Comparison of ENCODE assay signal across 11 mouse cellular contexts in the genomic region with DNA sequence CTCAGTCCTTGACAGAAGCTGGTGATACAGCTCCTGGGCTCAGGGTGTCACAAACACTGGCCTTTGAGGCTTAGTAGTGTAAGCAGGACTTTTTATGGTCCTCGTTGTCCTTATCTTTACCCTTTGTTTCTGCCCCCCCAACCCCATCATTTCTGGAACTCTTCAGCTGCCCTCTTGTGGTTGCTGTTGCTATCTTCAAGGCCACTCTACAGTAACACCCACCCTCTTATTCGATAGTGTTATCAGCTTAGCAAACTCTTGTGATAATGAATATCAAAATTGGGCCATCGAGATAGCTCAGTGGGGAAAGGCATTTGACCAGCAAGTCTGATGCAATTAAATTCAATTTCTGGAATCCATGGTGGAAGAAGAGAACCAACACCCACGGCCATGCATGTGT. TPM values are rescaled to one million over a fixed set of nuclear protein-coding genes. Genes with fewer than 3 reads are reported as not detected.
DNase-seq lines count a peak whose midpoint lies in the region; ATAC-seq and TF ChIP-seq lines count a peak whose summit lies in the region.
"Had no signal": no experiment of that assay in that cellular context is flagged by ENCODE, and none has a peak within 500 bp of the region (broad histone marks: within the 10 kb centered on the region; RNA-seq: fewer than 3 reads in every experiment).

No protein-coding gene starts in this region.

- H3K9ac ChIP-seq in heart, postnatal 0 days (replicated peaks; ENCODE audit: low read depth, low read length) = no peak overlapping the region
- no peak overlapping the region for H3K9ac ChIP-seq in heart, embryonic 12.5 days
- H3K9ac ChIP-seq in liver, embryonic 13.5 days = no peak overlapping the region
- H3K9ac ChIP-seq: midbrain, embryonic 12.5 days; stomach, embryonic 15.5 days had no signal

- TF ChIP-seq CTCF in heart, postnatal 0 days (IDR thresholded peaks at IDR 0.05; ENCODE audit: low read depth) = peak; percentile 47
- peak; percentile 60 for TF ChIP-seq CTCF in cerebellum, adult 2 months (IDR thresholded peaks at IDR 0.05; ENCODE audit: borderline replicate concordance, insufficient read depth, low read depth, low read length)

- no peaks in the 10 kb centered on the region for H3K9me3 ChIP-seq in heart, postnatal 0 days (replicated peaks; ENCODE audit: control insufficient read depth, low read length)
- H3K9me3 ChIP-seq in heart, embryonic 12.5 days (replicated peaks) = no peaks in the 10 kb centered on the region
- no peaks in the 10 kb centered on the region for H3K9me3 ChIP-seq in liver, embryonic 13.5 days (replicated peaks)
- H3K9me3 ChIP-seq: midbrain, embryonic 12.5 days; stomach, embryonic 15.5 days had no signal

- TF ChIP-seq EP300 in heart, postnatal 0 days (IDR thresholded peaks at IDR 0.05; ENCODE audit: low read depth) = no peak

- H3K4me2 ChIP-seq in heart, postnatal 0 days (ENCODE audit: low read depth, low read length) = no peak overlapping the region
- H3K4me2 ChIP-seq in heart, embryonic 12.5 days = no peak overlapping the region
- no peak overlapping the region for H3K4me2 ChIP-seq in liver, embryonic 13.5 days
- H3K4me2 ChIP-seq: midbrain, embryonic 12.5 days; stomach, embryonic 15.5 days had no signal

- no peaks in the 10 kb centered on the region for H3K27me3 ChIP-seq in heart, postnatal 0 days (ENCODE audit: control insufficient read depth, insufficient read depth, low read length)
- no peaks in the 10 kb centered on the region for H3K27me3 ChIP-seq in heart, embryonic 12.5 days (replicated peaks)
- H3K27me3 ChIP-seq in cerebellum, adult 2 months (ENCODE audit: control insufficient read depth, insufficient read depth, low read length) = no peaks in the 10 kb centered on the region
- H3K27me3 ChIP-seq in liver, embryonic 13.5 days = no peaks in the 10 kb centered on the region
- H3K27me3 ChIP-seq: midbrain, embryonic 12.5 days; stomach, embryonic 15.5 days had no signal

- TF ChIP-seq POLR2A in cerebellum, adult 2 months (IDR thresholded peaks at IDR 0.05; ENCODE audit: borderline replicate concordance, insufficient read depth, low read length) = no peak

- H3K27ac ChIP-seq in heart, postnatal 0 days (ENCODE audit: low read depth) = no peak overlapping the region
- H3K27ac ChIP-seq in heart, embryonic 12.5 days (ENCODE audit: poor library complexity, severe bottlenecking) = no peak overlapping the region
- no peak overlapping the region for H3K27ac ChIP-seq in cerebellum, adult 2 months (ENCODE audit: insufficient read depth, low read length)
- H3K27ac ChIP-seq in liver, embryonic 13.5 days = no peak overlapping the region
- H3K27ac ChIP-seq: midbrain, embryonic 12.5 days had no signal

- WGBS in heart, postnatal 0 days = 44% methylated on average over 4 of the region's 4 CpGs
- WGBS in heart, embryonic 12.5 days = 38% methylated on average over 4 of the region's 4 CpGs
- 48% methylated on average over 4 of the region's 4 CpGs for WGBS in cerebellum, adult 2 months
- WGBS in liver, embryonic 13.5 days (ENCODE audit: insufficient replicate concordance) = 28% methylated on average over 4 of the region's 4 CpGs

- no peaks in the 10 kb centered on the region for H3K4me1 ChIP-seq in heart, postnatal 0 days (ENCODE audit: control insufficient read depth, insufficient read depth)
- H3K4me1 ChIP-seq in heart, embryonic 12.5 days (replicated peaks) = peaks cover 11% of the 10 kb centered on the region
- no peaks in the 10 kb centered on the region for H3K4me1 ChIP-seq in cerebellum, adult 2 months (ENCODE audit: control insufficient read depth, insufficient read depth, low read length)
- peaks cover 18% of the 10 kb centered on the region for H3K4me1 ChIP-seq in liver, embryonic 13.5 days (replicated peaks)
- H3K4me1 ChIP-seq: midbrain, embryonic 12.5 days; stomach, embryonic 15.5 days had no signal

- no peak overlapping the region for H3K4me3 ChIP-seq in heart, postnatal 0 days (ENCODE audit: low read depth, low read length)
- no peak overlapping the region for H3K4me3 ChIP-seq in heart, embryonic 12.5 days
- no peak overlapping the region for H3K4me3 ChIP-seq in cerebellum, adult 2 months (replicated peaks; ENCODE audit: insufficient read depth, low read depth, low read length)
- no peak overlapping the region for H3K4me3 ChIP-seq in liver, embryonic 13.5 days (replicated peaks)
- H3K4me3 ChIP-seq: midbrain, embryonic 12.5 days; stomach, embryonic 15.5 days had no signal

- no peaks in the 10 kb centered on the region for H3K36me3 ChIP-seq in heart, postnatal 0 days (replicated peaks; ENCODE audit: control insufficient read depth, insufficient read depth, low read length)
- no peaks in the 10 kb centered on the region for H3K36me3 ChIP-seq in heart, embryonic 12.5 days
- no peaks in the 10 kb centered on the region for H3K36me3 ChIP-seq in liver, embryonic 13.5 days
- H3K36me3 ChIP-seq: midbrain, embryonic 12.5 days; stomach, embryonic 15.5 days had no signal

- ATAC-seq in heart, postnatal 0 days (ENCODE audit: insufficient read depth, low read depth) = no peak
- no peak for ATAC-seq in heart, embryonic 12.5 days (ENCODE audit: insufficient number of reproducible peaks, low FRiP score)
- peak; percentile 65 for ATAC-seq in liver, embryonic 13.5 days (ENCODE audit: low read depth)

- no peak for DNase-seq in heart, postnatal 0 days (ENCODE audit: low spot score)
- peak; percentile 30 for DNase-seq in A20 (ENCODE audit: low read depth, low spot score)
- DNase-seq in cerebellum, adult 2 months = peak; percentile 53 to 63
- no peak for DNase-seq in liver, embryonic 13.5 days
- DNase-seq in right cerebral cortex, adult 18-20 months = no peak
- no peak for DNase-seq in right cerebral cortex, postnatal 10 days (ENCODE audit: low spot score in 2 of 2)
- no peak for DNase-seq in thymus, postnatal 25 days

RNA-seq across cellular contexts. Expression of gene Fam178b, which starts 18.5 kb away (rescaled TPM):
- not detected in 2 replicates for total RNA-seq in heart, postnatal 0 days (2014; rRNA removed; ENCODE audit: low replicate concordance)
- 0.81 and 1.5 TPM in 2 replicates for polyA plus RNA-seq in heart, postnatal 0 days (2015; fragmentation: Nextera tagmentation; extraction: Ambion mirVana)
- polyA plus RNA-seq in heart, embryonic 12.5 days (2016; fragmentation: Nextera tagmentation; extraction: Ambion mirVana) = 2.8 and 3.0 TPM in 2 replicates
- polyA plus RNA-seq in cerebellum, adult 2 months (2012; rRNA removed) = 1.1 and 1.4 TPM in 2 replicates
- polyA plus RNA-seq in liver, embryonic 13.5 days (2015; fragmentation: Nextera tagmentation; extraction: Ambion mirVana) = 0.15 and 0.17 TPM in 2 replicates
- polyA plus RNA-seq: midbrain, embryonic 12.5 days had no signal

RNA-seq across cellular contexts. Expression of gene Cox5b, which starts 26.8 kb away (rescaled TPM):
- 1,006 and 1,233 TPM in 2 replicates for total RNA-seq in heart, postnatal 0 days (2014; rRNA removed; ENCODE audit: low replicate concordance)
- 2,595 and 2,702 TPM in 2 replicates for polyA plus RNA-seq in heart, postnatal 0 days (2015; fragmentation: Nextera tagmentation; extraction: Ambion mirVana)
- polyA plus RNA-seq in heart, embryonic 12.5 days (2016; fragmentation: Nextera tagmentation; extraction: Ambion mirVana) = 1,063 and 1,083 TPM in 2 replicates
- polyA plus RNA-seq in cerebellum, adult 2 months (2012; rRNA removed) = 812 and 891 TPM in 2 replicates
- 499 and 526 TPM in 2 replicates for polyA plus RNA-seq in liver, embryonic 13.5 days (2015; fragmentation: Nextera tagmentation; extraction: Ambion mirVana)

RNA-seq across cellular contexts. Expression of gene 4933424G06Rik, which starts 45.5 kb away (rescaled TPM):
- not detected in 2 replicates for total RNA-seq in heart, postnatal 0 days (2014; rRNA removed; ENCODE audit: low replicate concordance)
- polyA plus RNA-seq in heart, postnatal 0 days (2015; fragmentation: Nextera tagmentation; extraction: Ambion mirVana) = not detected in 2 replicates
- polyA plus RNA-seq in heart, embryonic 12.5 days (2016; fragmentation: Nextera tagmentation; extraction: Ambion mirVana) = not detected in 2 replicates
- 0.16 and 0.21 TPM in 2 replicates for polyA plus RNA-seq in cerebellum, adult 2 months (2012; rRNA removed)
- polyA plus RNA-seq in liver, embryonic 13.5 days (2015; fragmentation: Nextera tagmentation; extraction: Ambion mirVana) = not detected in 2 replicates
- polyA plus RNA-seq: large intestine, adult 2 months had no signal

RNA-seq across cellular contexts. Expression of gene Actr1b, which starts 49.8 kb away (rescaled TPM):
- total RNA-seq in heart, postnatal 0 days (2014; rRNA removed; ENCODE audit: low replicate concordance) = 80.5 and 96.8 TPM in 2 replicates
- 67.1 and 67.5 TPM in 2 replicates for polyA plus RNA-seq in heart, postnatal 0 days (2015; fragmentation: Nextera tagmentation; extraction: Ambion mirVana)
- 95.0 and 103 TPM in 2 replicates for polyA plus RNA-seq in heart, embryonic 12.5 days (2016; fragmentation: Nextera tagmentation; extraction: Ambion mirVana)
- 371 and 376 TPM in 2 replicates for polyA plus RNA-seq in cerebellum, adult 2 months (2012; rRNA removed)
- 34.3 and 37.8 TPM in 2 replicates for polyA plus RNA-seq in liver, embryonic 13.5 days (2015; fragmentation: Nextera tagmentation; extraction: Ambion mirVana)

Comparison
In these comparisons a context has a peak if more than half of its experiments do, and no peak if none do; other contexts are left out.
1. DNase-seq: peak in A20 (single experiment) and cerebellum, adult 2 months (2 of 2); none in heart, postnatal 0 days (single experiment), liver, embryonic 13.5 days (single experiment), right cerebral cortex, adult 18-20 months (single experiment), right cerebral cortex, postnatal 10 days (0 of 2) and thymus, postnatal 25 days (single experiment).